Mouse (Mus musculus) heart, postnatal 0 days (tissue): Measurements from ENCODE around the gene Cd300lg. TPM values are rescaled to one million over a fixed set of nuclear protein-coding genes. Genes with fewer than 3 reads are reported as not detected.
A peak's percentile ranks its signal among the peaks of the same experiment; 100 is the strongest.

Source experiments
- ATAC-seq: fragments of 200-750 bp; cut with Nextera tagmentation; 2 replicates; pipeline ENCODE4 v1.8.0; 2017; ENCODE audit warnings: low read depth, moderate number of reproducible peaks, moderate library complexity; ENCODE audit not compliant: insufficient read depth
- DNase-seq: peaks from one replicate; pipeline ENCODE4 v3.0.0-alpha.2; 2016; ENCODE audit warnings: low spot score
- H3K27ac ChIP-seq: fragments of 300-500 bp; sonication (generic); 2 replicates; pipeline ENCODE4 v1.5.1; 2014; ENCODE audit warnings: low read depth, mild to moderate bottlenecking
- H3K27me3 ChIP-seq: fragments of 300-500 bp; sonication (generic); 2 replicates; pipeline ENCODE4 v1.6.1; 2014; ENCODE audit warnings: low read length, mixed read lengths; ENCODE audit not compliant: control insufficient read depth, insufficient read depth
- H3K36me3 ChIP-seq: fragments of 300-500 bp; sonication (generic); replicated peaks from 2 replicates; pipeline ENCODE4 v1.6.1; 2014; ENCODE audit warnings: low read length, mixed read lengths; ENCODE audit not compliant: control insufficient read depth, insufficient read depth
- H3K4me1 ChIP-seq: fragments of 300-500 bp; sonication (generic); 2 replicates; pipeline ENCODE4 v1.6.1; 2014; ENCODE audit warnings: antibody characterized with exemption; ENCODE audit not compliant: control insufficient read depth, insufficient read depth
- H3K4me2 ChIP-seq: fragments of 300-500 bp; sonication (generic); 2 replicates; pipeline ENCODE4 v1.6.1; 2014; ENCODE audit warnings: low read depth, mild to moderate bottlenecking, low read length, moderate library complexity
- H3K4me3 ChIP-seq: fragments of 300-500 bp; sonication (generic); 2 replicates; pipeline ENCODE4 v1.5.1; 2014; ENCODE audit warnings: low read depth, low read length
- H3K9ac ChIP-seq: fragments of 300-500 bp; sonication (generic); replicated peaks from 2 replicates; pipeline ENCODE4 v1.6.1; 2014; ENCODE audit warnings: low read depth, low read length, mixed read lengths
- H3K9me3 ChIP-seq: fragments of 300-500 bp; sonication (generic); replicated peaks from 2 replicates; pipeline ENCODE4 v1.6.1; 2016; ENCODE audit warnings: low read length; ENCODE audit not compliant: control insufficient read depth
- CTCF ChIP-seq: IDR thresholded peaks from 2 replicates; pipeline ENCODE4 v1.5.1; 2016; ENCODE audit warnings: antibody characterized with exemption, control low read depth, low read depth
- EP300 ChIP-seq: IDR thresholded peaks from 2 replicates; pipeline ENCODE4 v1.6.1; 2016; ENCODE audit warnings: antibody characterized with exemption, low read depth
- WGBS: fragments of 180-500 bp; shearing (Covaris S2); extraction: QIAGEN DNeasy Blood & Tissue Kit; methylation state at CpG from one replicate; pipeline ENCODE4 v1.1.7; 2014; 5-methylcytosine and 5-hydroxymethylcytosine counted together
- polyA plus RNA-seq: library from polyadenylated mRNA; unstranded; fragments of >200 nt; fragmentation: Nextera tagmentation; extraction: Ambion mirVana; gene quantifications from 2 replicates; pipeline ENCODE4 v1.2.1, GENCODE M21; 2015
- total RNA-seq: library from RNA; depleted of rRNA; stranded (reverse); fragments of >200 nt; gene quantifications from 2 replicates; pipeline ENCODE4 v1.2.3, GENCODE M21; 2014; ENCODE audit warnings: low replicate concordance

The Cd300lg gene
- total and polyA plus RNA-seq, 2 experiments from 2014 or later: 24.0 to 79.5 TPM

GRCm38 (mm10) chr11:101999466-101999865 is 41.8 kb upstream of the Cd300lg start:
- Histone ChIP-seq H3K4me2 (no peak overlapping the region), H3K27ac (no peak overlapping the region), H3K27me3 (no peaks in the 10 kb centered on the region), H3K36me3 (no peaks in the 10 kb centered on the region), H3K9ac (no peak overlapping the region), H3K4me3 (no peak overlapping the region), H3K9me3 (no peaks in the 10 kb centered on the region), H3K4me1 (no peaks in the 10 kb centered on the region)
- WGBS: 45% methylated on average over 4 of the region's 4 CpGs
- DNase-seq: no peak
- TF ChIP-seq CTCF: no peak
- no peak for TF ChIP-seq EP300
- no peak for ATAC-seq

- no peak overlapping the region for H3K4me2 ChIP-seq
- no peak overlapping the region for H3K9ac ChIP-seq
- H3K4me3 ChIP-seq: no peak overlapping the region
- WGBS: 87% methylated on average over 8 of the region's 8 CpGs
- no peak for DNase-seq
- ATAC-seq: no peak
- no peaks in the 10 kb centered on the region for H3K4me1 ChIP-seq
- TF ChIP-seq CTCF (peak; percentile 22; the same call in 1 of the 2 replicates), EP300 (no peak)
- H3K27me3 ChIP-seq: no peaks in the 10 kb centered on the region
- no peaks in the 10 kb centered on the region for H3K36me3 ChIP-seq
- H3K9me3 ChIP-seq: no peaks in the 10 kb centered on the region
- H3K27ac ChIP-seq: no peak overlapping the region
These were observed 37.1 kb upstream of the Cd300lg start for GRCm38 (mm10) chr11:102004251-102004650.

- Histone ChIP-seq H3K27me3 (no peaks in the 10 kb centered on the region), H3K4me3 (no peak overlapping the region), H3K4me1 (no peaks in the 10 kb centered on the region), H3K36me3 (no peaks in the 10 kb centered on the region), H3K9ac (no peak overlapping the region), H3K27ac (no peak overlapping the region), H3K4me2 (no peak overlapping the region), H3K9me3 (no peaks in the 10 kb centered on the region)
- 70% methylated on average over 9 of the region's 9 CpGs for WGBS
- no peak for TF ChIP-seq EP300
- DNase-seq: no peak
- no peak for ATAC-seq
These were observed 35.0 kb upstream of the Cd300lg start for GRCm38 (mm10) chr11:102006271-102006670.

DNA sequence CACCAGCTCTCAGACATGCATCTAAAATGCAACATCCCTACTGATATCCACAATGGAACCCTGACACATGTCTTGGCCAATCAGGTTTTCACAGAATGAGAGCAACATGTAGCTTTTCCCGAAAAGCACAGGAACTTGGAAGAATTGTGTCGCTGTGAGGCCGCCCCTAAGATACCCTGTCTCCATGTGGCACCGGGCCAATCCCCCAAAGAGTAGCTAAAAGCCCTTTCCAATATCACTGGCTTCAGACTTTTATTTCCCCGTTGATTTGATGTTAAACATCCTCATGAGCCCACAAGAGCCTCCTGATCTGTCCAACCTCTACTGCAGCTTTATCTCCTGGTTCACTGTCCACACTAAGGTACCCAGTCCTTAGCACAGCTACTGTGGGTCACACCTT is 34.6 kb upstream of the Cd300lg start:
- H3K36me3 ChIP-seq: no peaks in the 10 kb centered on the region
- no peak overlapping the region for H3K9ac ChIP-seq
- H3K4me2 ChIP-seq: no peak overlapping the region
- H3K9me3 ChIP-seq: no peaks in the 10 kb centered on the region
- H3K4me3 ChIP-seq: no peak overlapping the region
- DNase-seq: no peak
- ATAC-seq: no peak
- H3K27ac ChIP-seq: no peak overlapping the region
- TF ChIP-seq CTCF: no peak
- TF ChIP-seq EP300: no peak
- no peaks in the 10 kb centered on the region for H3K4me1 ChIP-seq
- WGBS: 81% methylated on average over 5 of the region's 5 CpGs
- no peaks in the 10 kb centered on the region for H3K27me3 ChIP-seq

GRCm38 (mm10) chr11:102008372-102008771 is 32.9 kb upstream of the Cd300lg start:
- H3K27me3 ChIP-seq: no peaks in the 10 kb centered on the region
- TF ChIP-seq CTCF: no peak
- no peak for TF ChIP-seq EP300
- no peaks in the 10 kb centered on the region for H3K9me3 ChIP-seq
- H3K4me1 ChIP-seq: no peaks in the 10 kb centered on the region
- 0 out of 2 replicates have a peak, but pooled peaks cover 4% of the 10 kb centered on the region for H3K36me3 ChIP-seq
- H3K9ac ChIP-seq: no peak overlapping the region
- WGBS: 74% methylated on average over 8 of the region's 8 CpGs
- H3K4me2 ChIP-seq: no peak overlapping the region
- H3K27ac ChIP-seq: 0 out of 2 replicates have a peak overlapping the region, but pooled peaks have one; percentile 32
- no peak for ATAC-seq
- no peak for DNase-seq
- H3K4me3 ChIP-seq: no peak overlapping the region

DNA sequence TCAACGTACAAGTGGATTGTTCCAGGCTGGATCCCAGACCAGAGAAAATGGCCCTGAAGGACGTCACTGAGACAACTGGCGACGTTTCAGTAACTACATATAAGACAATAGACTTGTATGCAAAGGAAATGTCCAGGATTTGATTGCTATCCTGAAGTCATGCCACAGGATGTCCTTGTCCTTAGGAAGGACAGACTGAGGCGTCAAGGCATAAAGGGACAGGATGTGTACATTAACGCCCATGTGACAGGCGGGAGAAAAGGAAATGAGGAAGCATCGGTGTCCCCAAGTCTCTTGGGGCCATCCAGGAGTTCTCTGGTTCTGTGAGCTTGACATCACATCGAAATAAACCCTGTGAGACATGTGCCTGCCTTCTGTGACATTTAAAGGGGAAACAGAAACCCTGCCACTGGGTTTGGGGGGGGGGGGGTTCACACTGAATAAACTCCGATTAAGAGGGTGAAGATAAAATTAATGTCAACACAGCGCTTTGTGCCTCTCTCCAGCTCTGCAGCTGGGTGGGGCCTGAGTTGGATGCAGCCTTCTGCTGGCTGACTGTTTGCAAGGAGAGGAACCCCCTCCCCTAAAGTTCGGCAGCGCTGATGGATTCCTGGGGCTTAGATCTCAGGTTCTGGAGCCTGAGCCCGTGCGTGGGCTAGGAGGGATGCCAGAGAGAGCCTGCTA is 32.2 kb upstream of the Cd300lg start:
- Histone ChIP-seq H3K9me3 (no peaks in the 10 kb centered on the region), H3K4me2 (no peak overlapping the region), H3K9ac (no peak overlapping the region), H3K27ac (peak overlapping the region; percentile 32; the same call in 1 of the 2 replicates), H3K36me3 (0 out of 2 replicates have a peak, but pooled peaks cover 4% of the 10 kb centered on the region), H3K4me1 (no peaks in the 10 kb centered on the region), H3K27me3 (no peaks in the 10 kb centered on the region), H3K4me3 (no peak overlapping the region)
- ATAC-seq: peak; percentile 68
- peak; percentile 49 for DNase-seq
- 60% methylated on average over 15 of the region's 15 CpGs for WGBS
- TF ChIP-seq EP300: peak; percentile 95
- TF ChIP-seq CTCF: no peak
